Mouse (Mus musculus): ENCODE measurements around the gene Scd4.
A peak's percentile ranks its signal among the peaks of the same experiment; 100 is the strongest.
"Not testable (repeated sequence)": the region's sequence is repeated elsewhere in the genome, so short reads cannot be mapped to it uniquely, and the experiment has no call there.

The Scd4 gene

DNA sequence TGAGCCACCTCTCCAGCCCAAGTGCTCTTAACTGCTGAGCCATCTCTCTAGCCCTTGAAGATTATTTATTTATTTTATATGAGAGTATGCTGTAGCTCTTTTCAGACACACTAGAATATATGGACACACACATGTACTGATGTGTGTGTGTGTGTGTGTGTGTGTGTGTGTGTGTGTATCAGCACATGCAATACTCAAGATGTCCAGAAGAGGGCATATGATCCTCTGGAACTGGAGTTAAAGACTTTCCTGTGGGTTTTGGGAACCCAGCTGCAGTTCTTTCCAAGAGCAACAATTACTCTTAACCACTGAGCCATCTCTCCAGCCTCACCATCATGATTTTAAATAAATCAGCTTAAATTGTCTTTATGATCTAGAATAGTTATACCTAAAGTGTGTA is 14.3 kb upstream of the Scd4 start:
- DNase-seq: no peak

- DNase-seq: no peak
Measured at GRCm38 (mm10) chr19:44320316-44320715, 12.6 kb upstream of the Scd4 start.

DNA sequence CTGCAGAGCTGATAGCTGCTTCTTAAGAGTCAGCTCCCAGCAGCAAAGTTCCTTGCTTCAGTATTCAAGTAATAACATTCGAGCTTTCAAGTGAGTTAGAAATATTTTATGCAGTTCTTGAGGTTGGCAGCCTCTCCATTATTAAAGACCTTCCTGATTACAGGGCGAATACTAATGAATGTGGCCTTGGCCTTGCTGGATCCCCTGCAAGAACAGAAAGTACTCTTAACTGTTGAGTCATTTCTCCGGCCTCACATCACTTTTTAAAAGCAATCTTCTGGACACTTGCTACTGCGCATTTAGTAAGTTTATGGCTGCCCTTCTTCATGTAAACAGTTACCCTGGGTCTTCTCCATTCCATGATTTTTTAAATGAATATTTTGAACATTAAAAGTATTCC is 11.7 kb upstream of the Scd4 start:
- DNase-seq: peak; percentile 35

GRCm38 (mm10) chr19:44321631-44322030 is 11.3 kb upstream of the Scd4 start:
- DNase-seq: no peak

DNA sequence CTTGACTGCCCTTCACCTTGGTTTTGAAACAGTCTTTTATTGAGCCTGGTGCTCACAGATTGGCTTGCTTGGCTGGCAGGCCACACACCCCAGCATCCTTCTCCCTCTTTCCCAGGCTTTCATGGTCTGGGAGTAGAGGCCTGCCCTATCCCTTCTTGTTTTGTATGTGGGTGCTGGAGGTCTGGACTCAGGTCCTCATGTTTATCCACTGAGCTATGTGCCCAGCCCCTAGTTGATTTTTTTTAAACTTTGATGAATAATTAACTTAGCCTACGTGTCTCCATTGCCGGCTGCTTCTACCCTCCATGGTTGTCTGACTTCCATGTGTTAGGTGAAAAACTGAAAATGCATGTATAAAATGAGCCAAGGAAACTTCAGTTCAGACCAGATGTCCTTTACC is 3.3 kb upstream of the Scd4 start:
- no peak for DNase-seq

- not testable (repeated sequence) for DNase-seq
Measured at GRCm38 (mm10) chr19:44331128-44331527, 1.8 kb upstream of the Scd4 start.

GRCm38 (mm10) chr19:44331911-44332310 is 981 bp upstream of the Scd4 start:
- DNase-seq: peak; percentile 19

DNA sequence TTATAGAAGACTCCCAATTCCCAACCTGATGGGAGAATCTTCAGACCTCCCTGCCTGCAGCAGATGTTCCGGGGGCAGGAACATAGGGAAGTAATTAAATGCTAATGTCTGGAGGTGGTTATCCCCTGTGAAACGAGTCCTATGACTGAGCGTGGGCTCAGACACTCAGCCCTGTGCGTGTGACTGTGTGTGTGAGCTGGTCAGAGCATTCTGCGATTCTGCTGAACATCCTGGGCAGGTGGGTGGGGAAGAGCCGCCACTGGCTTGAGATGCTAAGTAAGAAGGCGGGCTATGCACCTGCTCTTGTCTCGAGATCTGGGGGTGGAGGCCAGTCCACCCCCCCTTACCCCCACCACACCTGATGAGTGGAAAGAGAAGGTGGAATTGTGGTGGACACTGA is 566 bp upstream of the Scd4 start:
- no peak for DNase-seq

- no peak for DNase-seq
Measured at GRCm38 (mm10) chr19:44333991-44334390, 1.1 kb downstream of the Scd4 start.

DNA sequence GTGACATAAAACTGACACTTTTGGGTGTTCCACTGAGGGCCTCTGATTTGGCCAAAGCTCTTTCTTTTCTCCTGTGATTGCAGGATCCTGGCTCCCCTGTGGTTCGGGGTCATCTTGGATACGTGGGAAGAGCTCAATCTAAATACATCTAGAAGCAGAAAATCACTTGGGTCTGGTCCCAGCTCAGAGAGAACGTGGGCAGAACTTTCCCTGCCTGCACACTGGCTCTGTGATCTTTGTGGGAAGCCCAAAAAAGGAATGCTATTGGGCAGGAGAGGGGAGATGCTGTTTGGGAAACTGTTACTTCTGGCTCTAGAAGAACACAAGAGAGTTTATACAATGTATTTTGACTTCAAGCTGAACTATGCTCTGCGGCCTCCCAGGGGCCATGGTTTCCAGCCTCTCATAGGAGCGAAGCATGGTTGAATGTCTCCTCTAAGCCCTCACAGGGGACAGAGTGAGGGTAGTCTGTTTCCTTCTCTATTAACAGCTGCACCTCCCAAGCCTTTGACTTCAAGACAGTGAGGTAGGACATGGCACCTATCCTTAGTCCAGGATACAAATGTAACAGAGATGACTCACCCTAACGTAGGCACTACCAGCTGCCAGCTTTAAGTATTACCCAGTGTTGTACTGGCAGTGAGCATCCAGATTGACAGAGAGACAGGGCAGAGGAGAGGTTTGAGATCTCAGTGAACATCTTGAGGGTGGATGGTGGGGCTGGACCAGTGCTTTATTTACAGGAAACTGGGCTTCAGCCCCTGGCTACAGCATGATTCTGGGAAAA is 3.2 kb downstream of the Scd4 start:
- no peak for DNase-seq

- DNase-seq: no peak
Measured at GRCm38 (mm10) chr19:44349689-44350088, 16.8 kb downstream of the Scd4 start.

DNA sequence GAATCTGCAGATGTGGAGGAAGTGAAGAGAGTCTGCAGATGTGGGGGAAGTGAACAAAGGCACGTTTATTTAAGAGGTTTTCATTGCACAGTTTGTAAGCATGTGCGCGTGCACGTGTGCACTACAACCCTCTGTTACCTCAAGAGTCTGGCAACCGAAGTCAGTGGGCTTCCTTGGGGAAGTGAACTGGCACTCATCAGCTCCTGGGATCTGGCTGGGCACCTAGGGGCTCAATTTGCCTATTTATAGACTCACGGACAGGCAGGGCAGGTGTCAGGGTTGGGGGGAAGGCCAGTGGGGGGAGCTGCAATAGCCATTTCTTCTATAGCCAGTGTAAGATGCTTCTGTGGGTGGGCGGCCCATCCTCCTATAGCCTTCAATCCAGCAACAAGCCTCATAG is 18.9 kb downstream of the Scd4 start:
- no peak for DNase-seq

DNA sequence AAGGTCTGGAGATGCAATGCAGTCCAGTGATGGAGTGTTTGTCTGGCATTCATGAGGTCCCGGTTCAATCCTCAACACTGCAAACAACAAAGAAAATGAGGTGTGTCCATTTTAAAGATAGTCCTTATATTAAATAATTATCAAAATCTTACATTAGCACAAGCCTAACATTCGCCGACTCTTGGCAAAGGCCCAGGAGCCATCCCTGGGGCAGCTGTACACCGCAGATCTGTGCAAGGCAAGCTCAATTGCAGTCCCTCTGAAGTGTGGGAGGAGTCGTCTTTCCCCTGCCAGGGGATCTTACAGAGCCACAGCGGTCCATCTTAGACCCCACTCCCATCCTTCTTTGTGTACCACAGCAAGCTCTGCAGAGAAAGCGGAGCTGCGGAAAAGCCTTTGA is 25.8 kb downstream of the Scd4 start:
- DNase-seq: no peak

DNA sequence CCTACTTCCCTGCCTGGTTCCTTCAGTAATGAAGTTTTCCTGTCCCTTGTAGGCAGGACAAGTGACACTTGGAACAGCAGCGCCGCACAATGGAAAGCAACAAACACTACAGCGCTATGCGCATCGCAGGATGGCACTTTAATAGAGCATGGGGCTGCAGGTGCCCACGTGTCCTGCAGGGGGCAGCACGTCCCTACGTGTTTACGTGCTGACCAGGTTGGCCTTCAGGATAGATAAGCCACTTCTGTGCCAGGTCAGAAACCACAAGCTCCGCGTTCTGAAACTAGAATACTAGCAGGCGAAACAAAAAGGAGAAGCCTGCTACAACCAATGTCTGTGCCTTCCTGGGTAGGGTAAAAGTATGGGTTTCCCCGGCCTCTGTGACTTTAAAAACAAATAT is 30.6 kb downstream of the Scd4 start:
- DNase-seq: peak; percentile 83

DNA sequence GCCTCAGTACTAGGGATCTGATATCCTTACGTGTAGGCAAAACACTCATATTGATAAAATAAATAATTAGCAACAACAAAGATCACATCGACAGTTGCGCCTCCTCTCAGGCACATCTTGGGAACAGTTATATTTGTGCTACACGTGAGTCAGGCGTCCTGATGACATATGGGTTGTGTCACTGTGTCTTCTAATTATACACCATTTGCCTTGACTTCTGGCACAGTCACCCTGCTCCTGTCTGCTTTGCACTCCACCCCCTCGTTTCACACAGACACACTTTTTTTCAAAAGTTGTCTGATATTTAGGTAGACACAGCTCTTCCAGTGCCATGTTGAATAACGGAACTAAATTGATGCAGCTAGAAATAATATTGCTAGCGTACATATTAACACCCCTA is 31.1 kb downstream of the Scd4 start:
- DNase-seq: no peak

- no peak for DNase-seq
Measured at GRCm38 (mm10) chr19:44365733-44366132, 32.8 kb downstream of the Scd4 start.

- not testable (repeated sequence) for DNase-seq
Measured at GRCm38 (mm10) chr19:44367076-44367475, 34.2 kb downstream of the Scd4 start.

GRCm38 (mm10) chr19:44369371-44369770 is 36.5 kb downstream of the Scd4 start:
- no peak for DNase-seq

GRCm38 (mm10) chr19:44370231-44370630 is 37.3 kb downstream of the Scd4 start:
- DNase-seq: no peak

GRCm38 (mm10) chr19:44372969-44373368 is 40.1 kb downstream of the Scd4 start:
- peak; percentile 96 for DNase-seq

DNA sequence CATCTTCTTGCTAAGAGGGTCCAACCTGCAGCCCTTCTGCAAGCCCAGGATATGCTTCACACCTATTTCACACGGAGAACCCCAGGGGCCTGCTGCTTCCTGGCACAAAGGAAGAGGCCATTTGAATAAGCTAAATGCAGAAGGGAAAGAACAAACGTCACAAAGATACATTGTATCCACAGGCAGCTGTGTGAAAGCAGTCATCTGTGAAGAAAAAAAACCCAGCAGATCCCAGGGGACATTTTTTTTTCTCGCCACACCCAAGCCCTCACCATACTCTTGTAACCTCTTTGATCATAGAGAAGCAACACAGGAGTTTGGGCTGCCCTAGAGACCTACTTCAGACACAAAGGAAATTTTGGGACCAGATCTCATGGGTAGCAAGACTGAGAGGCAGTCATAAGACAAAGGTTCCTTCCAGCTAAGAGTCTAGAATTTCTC is 43.6 kb downstream of the Scd4 start:
- DNase-seq: peak; percentile 54

GRCm38 (mm10) chr19:44377629-44378375 is 44.9 kb downstream of the Scd4 start:
- DNase-seq: no peak

DNA sequence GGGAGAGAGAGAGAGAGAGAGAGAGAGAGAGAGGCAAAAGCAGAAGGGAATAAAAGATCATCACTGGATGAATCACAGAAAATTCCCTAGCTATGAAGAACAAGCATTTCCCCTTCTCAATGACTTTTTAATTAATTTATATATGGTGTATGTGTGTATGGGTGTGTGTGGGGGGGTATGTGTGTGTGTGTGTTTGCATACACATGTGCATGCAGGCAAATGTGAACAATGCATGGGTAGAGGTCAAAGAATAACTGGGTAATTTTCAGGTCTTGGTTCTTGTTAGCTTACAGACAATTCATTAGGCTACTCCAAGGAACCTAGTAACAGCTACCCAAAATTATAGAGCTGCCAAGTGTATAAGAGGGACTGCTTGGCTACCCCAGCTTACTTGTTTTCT is 46.2 kb downstream of the Scd4 start:
- no peak for DNase-seq

DNA sequence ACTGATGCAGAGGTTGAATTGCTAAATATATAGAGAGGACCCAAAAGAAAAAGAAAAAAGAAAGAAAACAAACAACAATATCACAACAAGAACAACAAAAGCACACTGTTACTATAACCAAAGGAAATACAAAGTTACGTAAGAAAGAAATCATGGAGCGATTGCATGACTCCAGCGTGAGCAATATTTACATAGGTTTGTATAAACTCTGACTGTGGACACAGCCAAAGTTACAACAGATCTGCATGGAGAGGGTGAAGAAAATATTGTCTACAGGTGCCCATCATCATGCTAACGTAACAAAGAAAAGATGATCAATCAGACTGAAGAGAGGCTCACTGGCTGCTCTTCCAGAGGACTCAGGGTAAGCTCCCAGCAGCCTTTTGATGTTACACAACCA is 47.2 kb downstream of the Scd4 start:
- peak; percentile 51 for DNase-seq
